Mouse (Mus musculus): Measurements from ENCODE around the gene Ust. TPM values are rescaled to one million over a fixed set of nuclear protein-coding genes. Genes with fewer than 3 reads are reported as not detected.

The Ust gene
- polyA plus RNA-seq, 1 experiment from 2014 or later, result 6.6 TPM

GRCm38 (mm10) chr10:8240703-8241102 lies 277.9 kb downstream of the Ust start:
- WGBS, result 59% methylated on average over 4 of the region's 4 CpGs
- no peaks in the 10 kb centered on the region for H3K36me3 ChIP-seq (ENCODE audit: control insufficient read depth, insufficient read depth, low read length)

GRCm38 (mm10) chr10:8240242-8240641 lies 278.4 kb downstream of the Ust start:
- WGBS, result 13% methylated on average over 3 of the region's 3 CpGs
- no peaks in the 10 kb centered on the region for H3K9me3 ChIP-seq (ENCODE audit: control insufficient read depth, low read length)
- no peak overlapping the region for H3K9ac ChIP-seq (ENCODE audit: low read length)
- no peak overlapping the region for H3K4me2 ChIP-seq (ENCODE audit: low read depth)
- H3K27ac ChIP-seq (ENCODE audit: low read depth, low read length), result no peak overlapping the region
- ATAC-seq (ENCODE audit: insufficient read depth, low FRiP score, low TSS enrichment) (peak; percentile 52; the same call in 1 of the 2 replicates), DNase-seq (ENCODE audit: low spot score) (peak; percentile 67)
- no peaks in the 10 kb centered on the region for H3K27me3 ChIP-seq (ENCODE audit: control insufficient read depth, insufficient read depth, low read length)
- H3K36me3 ChIP-seq (ENCODE audit: control insufficient read depth, insufficient read depth, low read length), result no peaks in the 10 kb centered on the region
- no peaks in the 10 kb centered on the region for H3K4me1 ChIP-seq (ENCODE audit: control insufficient read depth, insufficient read depth, low read length)
- no peak overlapping the region for H3K4me3 ChIP-seq (ENCODE audit: low read depth, low read length)

More at GRCm38 (mm10) chr10:8240703-8241102, 277.9 kb downstream of the Ust start:
- Histone ChIP-seq H3K9ac (ENCODE audit: low read length) (no peak overlapping the region), H3K27me3 (ENCODE audit: control insufficient read depth, insufficient read depth, low read length) (no peaks in the 10 kb centered on the region), H3K9me3 (ENCODE audit: control insufficient read depth, low read length) (no peaks in the 10 kb centered on the region), H3K27ac (ENCODE audit: low read depth, low read length) (no peak overlapping the region), H3K4me2 (ENCODE audit: low read depth) (no peak overlapping the region), H3K4me3 (ENCODE audit: low read depth, low read length) (no peak overlapping the region), H3K4me1 (ENCODE audit: control insufficient read depth, insufficient read depth, low read length) (no peaks in the 10 kb centered on the region)
- DNase-seq (ENCODE audit: low spot score) (no peak), ATAC-seq (ENCODE audit: insufficient read depth, low FRiP score, low TSS enrichment) (no peak)

- no peak overlapping the region for H3K9ac ChIP-seq (ENCODE audit: low read length)
- H3K36me3 ChIP-seq (ENCODE audit: control insufficient read depth, insufficient read depth, low read length), result no peaks in the 10 kb centered on the region
- DNase-seq (ENCODE audit: low spot score) (no peak), ATAC-seq (ENCODE audit: insufficient read depth, low FRiP score, low TSS enrichment) (no peak)
- no peak overlapping the region for H3K4me3 ChIP-seq (ENCODE audit: low read depth, low read length)
- H3K27me3 ChIP-seq (ENCODE audit: control insufficient read depth, insufficient read depth, low read length), result no peaks in the 10 kb centered on the region
- no peaks in the 10 kb centered on the region for H3K9me3 ChIP-seq (ENCODE audit: control insufficient read depth, low read length)
- no peaks in the 10 kb centered on the region for H3K4me1 ChIP-seq (ENCODE audit: control insufficient read depth, insufficient read depth, low read length)
- no peak overlapping the region for H3K4me2 ChIP-seq (ENCODE audit: low read depth)
- no peak overlapping the region for H3K27ac ChIP-seq (ENCODE audit: low read depth, low read length)
- WGBS, result 92% methylated on average over 10 of the region's 10 CpGs
Observed at GRCm38 (mm10) chr10:8236780-8237571, 281.6 kb downstream of the Ust start.

- no peak for ATAC-seq (ENCODE audit: insufficient read depth, low FRiP score, low TSS enrichment)
- Histone ChIP-seq H3K4me3 (ENCODE audit: low read depth, low read length) (no peak overlapping the region), H3K9ac (ENCODE audit: low read length) (no peak overlapping the region), H3K27me3 (ENCODE audit: control insufficient read depth, insufficient read depth, low read length) (no peaks in the 10 kb centered on the region), H3K4me1 (ENCODE audit: control insufficient read depth, insufficient read depth, low read length) (no peaks in the 10 kb centered on the region), H3K36me3 (ENCODE audit: control insufficient read depth, insufficient read depth, low read length) (no peaks in the 10 kb centered on the region), H3K4me2 (ENCODE audit: low read depth) (no peak overlapping the region), H3K27ac (ENCODE audit: low read depth, low read length) (no peak overlapping the region), H3K9me3 (ENCODE audit: control insufficient read depth, low read length) (no peaks in the 10 kb centered on the region)
- WGBS, result 79% methylated on average over 8 of the region's 8 CpGs
- no peak for DNase-seq (ENCODE audit: low spot score)
Observed at GRCm38 (mm10) chr10:8233148-8233901, 285.3 kb downstream of the Ust start.

GRCm38 (mm10) chr10:8232535-8232934 lies 286.1 kb downstream of the Ust start:
- DNase-seq (ENCODE audit: low spot score), result no peak
- 89% methylated on average over 6 of the region's 6 CpGs for WGBS

GRCm38 (mm10) chr10:8228375-8228743 lies 290.3 kb downstream of the Ust start:
- no peaks in the 10 kb centered on the region for H3K27me3 ChIP-seq (ENCODE audit: control insufficient read depth, insufficient read depth, low read length)
- ATAC-seq (ENCODE audit: insufficient read depth, low FRiP score, low TSS enrichment), result no peak

More at GRCm38 (mm10) chr10:8232535-8232934, 286.1 kb downstream of the Ust start:
- Histone ChIP-seq H3K4me1 (ENCODE audit: control insufficient read depth, insufficient read depth, low read length) (no peaks in the 10 kb centered on the region), H3K27me3 (ENCODE audit: control insufficient read depth, insufficient read depth, low read length) (no peaks in the 10 kb centered on the region), H3K36me3 (ENCODE audit: control insufficient read depth, insufficient read depth, low read length) (no peaks in the 10 kb centered on the region), H3K4me3 (ENCODE audit: low read depth, low read length) (no peak overlapping the region), H3K27ac (ENCODE audit: low read depth, low read length) (no peak overlapping the region), H3K4me2 (ENCODE audit: low read depth) (no peak overlapping the region), H3K9me3 (ENCODE audit: control insufficient read depth, low read length) (no peaks in the 10 kb centered on the region), H3K9ac (ENCODE audit: low read length) (no peak overlapping the region)
- ATAC-seq (ENCODE audit: insufficient read depth, low FRiP score, low TSS enrichment), result no peak

GRCm38 (mm10) chr10:8227705-8228374 lies 290.8 kb downstream of the Ust start:
- DNase-seq (ENCODE audit: low spot score), result no peak
- no peaks in the 10 kb centered on the region for H3K9me3 ChIP-seq (ENCODE audit: control insufficient read depth, low read length)
- H3K9ac ChIP-seq (ENCODE audit: low read length), result no peak overlapping the region
- H3K27me3 ChIP-seq (ENCODE audit: control insufficient read depth, insufficient read depth, low read length), result no peaks in the 10 kb centered on the region
- no peak for ATAC-seq (ENCODE audit: insufficient read depth, low FRiP score, low TSS enrichment)
- no peaks in the 10 kb centered on the region for H3K4me1 ChIP-seq (ENCODE audit: control insufficient read depth, insufficient read depth, low read length)
- no peak overlapping the region for H3K4me2 ChIP-seq (ENCODE audit: low read depth)
- no peaks in the 10 kb centered on the region for H3K36me3 ChIP-seq (ENCODE audit: control insufficient read depth, insufficient read depth, low read length)
- WGBS, result 65% methylated on average over 5 of the region's 5 CpGs
- H3K4me3 ChIP-seq (ENCODE audit: low read depth, low read length), result no peak overlapping the region
- H3K27ac ChIP-seq (ENCODE audit: low read depth, low read length), result no peak overlapping the region

More at GRCm38 (mm10) chr10:8228375-8228743, 290.3 kb downstream of the Ust start:
- H3K4me1 ChIP-seq (ENCODE audit: control insufficient read depth, insufficient read depth, low read length), result no peaks in the 10 kb centered on the region
- H3K9ac ChIP-seq (ENCODE audit: low read length), result no peak overlapping the region
- H3K4me2 ChIP-seq (ENCODE audit: low read depth), result no peak overlapping the region
- no peak overlapping the region for H3K4me3 ChIP-seq (ENCODE audit: low read depth, low read length)
- H3K9me3 ChIP-seq (ENCODE audit: control insufficient read depth, low read length), result no peaks in the 10 kb centered on the region
- H3K27ac ChIP-seq (ENCODE audit: low read depth, low read length), result no peak overlapping the region
- WGBS, result 77% methylated on average over 3 of the region's 3 CpGs
- H3K36me3 ChIP-seq (ENCODE audit: control insufficient read depth, insufficient read depth, low read length), result no peaks in the 10 kb centered on the region
- no peak for DNase-seq (ENCODE audit: low spot score)

- 80% methylated on average over 3 of the region's 3 CpGs for WGBS
- DNase-seq (ENCODE audit: low spot score) (no peak), ATAC-seq (ENCODE audit: insufficient read depth, low FRiP score, low TSS enrichment) (no peak)
- no peaks in the 10 kb centered on the region for H3K4me1 ChIP-seq (ENCODE audit: control insufficient read depth, insufficient read depth, low read length)
- H3K9me3 ChIP-seq (ENCODE audit: control insufficient read depth, low read length), result no peaks in the 10 kb centered on the region
- H3K4me2 ChIP-seq (ENCODE audit: low read depth), result no peak overlapping the region
- H3K27ac ChIP-seq (ENCODE audit: low read depth, low read length), result no peak overlapping the region
- H3K36me3 ChIP-seq (ENCODE audit: control insufficient read depth, insufficient read depth, low read length), result no peaks in the 10 kb centered on the region
- no peak overlapping the region for H3K9ac ChIP-seq (ENCODE audit: low read length)
- H3K27me3 ChIP-seq (ENCODE audit: control insufficient read depth, insufficient read depth, low read length), result no peaks in the 10 kb centered on the region
- H3K4me3 ChIP-seq (ENCODE audit: low read depth, low read length), result no peak overlapping the region
Observed at GRCm38 (mm10) chr10:8226650-8227049, 292.0 kb downstream of the Ust start.
